Mouse (Mus musculus) c-Kit-positive CD71-positive TER-119-positive erythroid progenitor cells, embryonic 14.5 days (primary cell): ENCODE measurements around the gene Gp1bb.

Experiments
- DNase-seq: peaks from one replicate; pipeline ENCODE4 v3.0.0-alpha.2; 2013; ENCODE audit warnings: low spot score

Gp1bb gene

DNA sequence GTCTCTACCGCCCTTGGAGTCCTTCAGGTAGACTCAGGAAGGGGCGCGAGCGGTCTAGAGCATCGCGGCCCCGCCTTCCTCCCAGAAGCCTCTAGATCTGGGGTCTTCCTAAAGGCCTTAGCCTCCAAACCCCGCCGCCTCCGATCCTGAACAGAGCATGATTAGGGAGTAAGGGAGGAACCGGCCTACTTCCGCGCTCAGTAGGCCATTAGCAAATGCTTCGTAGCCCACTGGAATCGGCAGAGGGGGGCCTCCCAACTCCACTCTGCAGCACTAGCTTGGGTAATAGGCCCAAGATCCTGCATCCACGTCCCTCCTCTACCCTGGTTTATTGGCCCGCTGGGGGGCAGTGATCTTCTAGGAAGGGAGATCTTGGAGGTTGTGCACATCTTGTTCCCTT, at the start of gene Gp1bb:
Gene Gp1bb (minus strand): TSS at position 385 of the 400 bp plus-strand sequence.
- no peak for DNase-seq

- no peak for DNase-seq
These were observed 47.7 kb upstream of the Gp1bb start for GRCm38 (mm10) chr16:18669914-18670313.

DNA sequence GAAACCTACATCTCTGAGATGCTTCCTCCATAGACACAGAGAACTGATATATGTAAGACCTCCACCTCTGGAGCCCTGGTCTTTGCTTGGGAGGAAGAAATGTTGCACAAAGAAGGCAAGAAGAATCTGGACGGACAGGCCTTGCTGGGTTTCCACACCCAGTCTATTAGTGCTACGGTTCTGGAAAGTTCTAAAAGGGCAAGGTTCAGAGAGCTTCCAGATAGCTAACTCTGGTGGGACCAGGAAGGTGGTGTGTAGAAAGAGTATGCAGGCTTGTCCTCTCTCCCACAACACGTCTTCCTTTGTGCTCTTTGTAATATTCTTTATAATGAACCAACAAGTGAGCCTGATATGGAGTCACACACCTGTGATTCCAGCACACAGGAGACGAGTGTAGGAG, 36.4 kb upstream of the Gp1bb start:
- no peak for DNase-seq

DNA sequence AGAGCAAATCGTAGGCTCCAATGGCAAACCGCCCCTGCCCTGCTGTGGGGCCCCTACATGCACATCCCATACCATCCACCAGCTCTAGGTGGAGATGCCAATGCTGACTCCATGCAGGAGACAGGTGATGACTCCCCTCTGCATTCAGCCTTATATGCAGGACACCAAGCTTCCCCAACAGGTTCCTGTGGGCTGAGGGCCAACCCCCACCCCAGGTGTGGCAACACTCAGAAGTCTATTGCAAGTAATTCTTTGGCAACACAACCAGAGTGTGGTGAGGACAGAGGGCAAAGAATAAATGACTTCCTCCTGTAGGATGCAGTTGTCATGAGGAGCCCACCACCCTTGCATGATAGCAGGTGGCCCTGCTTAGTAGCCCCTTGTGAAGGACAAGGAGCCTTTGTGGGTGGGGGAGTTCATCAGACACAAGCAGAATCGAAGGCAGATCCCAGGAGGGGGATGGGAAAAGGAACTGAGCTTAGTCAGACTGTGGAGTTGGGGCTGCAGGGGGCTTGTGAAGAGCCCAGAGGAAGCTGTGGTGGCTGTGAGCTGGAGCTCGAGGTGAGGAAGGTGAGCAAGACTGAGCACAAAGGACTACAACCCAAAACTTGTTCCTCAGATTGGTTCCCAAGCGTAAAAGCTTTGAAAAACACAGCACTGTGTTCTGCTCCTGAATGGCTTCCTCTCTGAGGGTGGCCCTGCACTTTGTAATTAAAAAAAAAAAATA, 33.3 kb upstream of the Gp1bb start:
- no peak for DNase-seq

GRCm38 (mm10) chr16:18653290-18654160, 31.3 kb upstream of the Gp1bb start:
- no peak for DNase-seq

DNA sequence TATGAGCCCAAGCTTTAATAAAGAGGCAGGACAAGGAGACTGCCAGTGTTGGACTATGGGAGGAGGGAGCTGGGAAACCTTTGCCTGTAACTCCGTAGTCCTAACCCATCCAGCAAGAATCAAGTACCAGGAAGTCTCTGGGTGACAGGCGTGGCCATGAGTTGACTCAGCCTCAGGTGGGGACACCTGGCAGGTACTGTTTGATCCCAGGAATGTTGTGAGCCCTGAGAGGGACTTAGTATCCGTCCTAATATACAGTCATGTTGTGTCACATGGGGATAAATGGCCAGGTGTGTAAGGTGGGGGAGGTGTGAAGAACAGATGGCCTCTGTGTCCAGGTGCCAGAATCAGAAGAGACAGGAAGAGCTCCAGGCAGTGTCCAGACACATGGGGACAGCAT, 26.9 kb upstream of the Gp1bb start:
- no peak for DNase-seq

- no peak for DNase-seq
These were observed 23.1 kb upstream of the Gp1bb start for GRCm38 (mm10) chr16:18645329-18645728.

DNA sequence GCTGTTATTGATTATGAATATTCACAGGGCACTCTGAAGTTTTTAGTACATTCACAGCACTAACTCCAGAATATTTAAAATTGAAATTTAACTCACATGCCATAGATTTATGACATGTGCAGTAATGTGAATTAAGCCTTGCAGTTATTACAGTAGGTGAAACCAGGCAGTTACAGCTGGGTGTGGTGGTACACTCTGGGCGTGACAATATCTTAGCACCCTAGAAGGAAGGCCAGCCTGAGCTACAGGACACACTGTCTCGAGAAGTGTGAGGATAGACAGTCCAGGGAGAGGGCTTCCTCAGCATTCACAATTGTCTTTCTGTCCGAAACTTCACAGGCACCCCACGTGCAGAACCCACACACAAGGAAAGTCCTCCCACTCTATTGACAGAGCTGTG, 22.3 kb upstream of the Gp1bb start:
- no peak for DNase-seq

- no peak for DNase-seq
These were observed 21.3 kb upstream of the Gp1bb start for GRCm38 (mm10) chr16:18643406-18643998.

GRCm38 (mm10) chr16:18642897-18643296, 20.7 kb upstream of the Gp1bb start:
- no peak for DNase-seq

DNA sequence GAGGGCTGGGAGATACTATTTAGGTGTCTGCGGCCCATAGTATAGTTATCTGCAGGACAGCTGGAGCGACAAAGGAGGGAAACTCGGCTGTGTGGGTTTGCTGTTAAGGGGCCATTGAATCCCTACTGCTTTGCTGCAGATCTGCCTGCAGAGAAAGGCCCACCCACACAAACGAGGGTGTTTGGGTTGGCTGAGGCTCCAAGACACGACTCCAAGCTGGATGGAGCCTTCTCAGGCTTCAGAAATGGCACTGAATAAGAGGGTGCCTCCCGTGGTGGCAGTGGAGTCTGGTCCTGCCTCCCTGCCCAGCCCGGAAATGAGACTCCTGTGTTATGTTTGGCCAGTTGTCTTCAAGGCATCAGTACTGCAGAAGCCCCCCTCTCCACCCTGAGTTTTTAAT, 20.1 kb upstream of the Gp1bb start:
- no peak for DNase-seq

DNA sequence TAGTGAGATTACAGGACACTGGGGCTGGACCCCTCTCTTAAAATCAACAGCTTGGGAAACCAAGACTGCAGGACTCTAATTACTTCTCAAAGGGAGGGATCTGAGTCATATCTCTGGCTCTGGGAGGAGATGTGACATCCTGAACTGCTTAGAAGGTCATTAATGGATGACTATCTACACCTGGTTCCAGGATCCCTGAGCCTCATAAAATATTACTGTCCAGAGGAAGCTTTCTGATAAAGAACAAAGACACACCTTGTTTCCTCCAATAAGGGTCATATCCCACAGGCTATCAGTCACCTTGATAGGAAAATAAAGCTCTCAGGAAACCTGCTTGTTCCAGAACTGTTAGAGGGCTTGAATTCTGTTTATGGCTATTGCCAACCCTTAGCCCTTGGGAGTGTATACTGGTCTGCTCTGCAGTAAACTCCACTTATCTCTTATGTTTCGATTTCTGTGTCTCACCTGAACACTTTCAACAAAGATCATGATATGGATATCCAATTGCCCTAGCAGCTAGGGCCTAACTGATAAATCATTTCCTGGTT, 17.3 kb upstream of the Gp1bb start:
- no peak for DNase-seq

GRCm38 (mm10) chr16:18638396-18638795, 16.2 kb upstream of the Gp1bb start:
- DNase-seq = no peak

DNA sequence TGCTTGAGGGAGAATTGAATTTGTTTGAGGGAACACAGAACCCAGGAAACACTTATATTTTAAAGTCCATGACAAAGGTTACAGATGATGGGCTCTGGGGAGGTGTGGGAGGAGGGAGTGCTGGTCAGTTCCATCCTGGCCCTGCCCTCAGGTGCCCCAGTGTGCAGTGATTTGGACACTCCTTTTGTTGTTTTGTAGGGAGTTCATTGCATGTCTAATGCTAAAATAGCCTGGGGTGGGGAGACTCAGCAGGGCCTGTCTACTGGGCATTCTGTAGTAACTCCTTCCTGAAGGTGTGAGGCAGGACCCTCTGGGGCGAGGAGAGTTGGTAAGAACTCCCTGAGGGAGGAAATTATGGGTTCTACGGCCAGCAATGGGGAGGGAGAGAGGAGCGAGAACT, 14.6 kb upstream of the Gp1bb start:
- no peak for DNase-seq

DNA sequence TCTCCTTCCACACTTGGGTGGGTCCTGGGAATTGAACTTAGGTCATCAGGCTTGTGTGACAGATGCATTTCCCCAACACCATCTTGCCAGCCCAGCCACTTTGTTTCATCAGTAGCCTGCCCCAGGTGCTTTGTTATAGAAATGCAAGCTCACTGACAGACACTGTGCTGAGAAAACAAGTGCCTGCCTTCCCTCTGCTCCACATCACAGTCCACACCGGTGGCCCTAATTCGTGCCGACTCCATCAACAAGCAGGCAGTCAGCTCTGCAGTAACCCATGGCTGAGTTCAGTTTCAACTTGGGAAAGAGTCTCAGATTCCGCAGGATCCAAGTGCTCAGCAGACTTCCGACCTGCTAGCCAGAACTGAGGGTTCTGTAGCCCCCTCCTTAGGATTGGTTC, 14.2 kb upstream of the Gp1bb start:
- no peak for DNase-seq

- DNase-seq = no peak
These were observed 11.1 kb upstream of the Gp1bb start for GRCm38 (mm10) chr16:18633333-18633732.

GRCm38 (mm10) chr16:18632816-18633215, 10.6 kb upstream of the Gp1bb start:
- DNase-seq = no peak

DNA sequence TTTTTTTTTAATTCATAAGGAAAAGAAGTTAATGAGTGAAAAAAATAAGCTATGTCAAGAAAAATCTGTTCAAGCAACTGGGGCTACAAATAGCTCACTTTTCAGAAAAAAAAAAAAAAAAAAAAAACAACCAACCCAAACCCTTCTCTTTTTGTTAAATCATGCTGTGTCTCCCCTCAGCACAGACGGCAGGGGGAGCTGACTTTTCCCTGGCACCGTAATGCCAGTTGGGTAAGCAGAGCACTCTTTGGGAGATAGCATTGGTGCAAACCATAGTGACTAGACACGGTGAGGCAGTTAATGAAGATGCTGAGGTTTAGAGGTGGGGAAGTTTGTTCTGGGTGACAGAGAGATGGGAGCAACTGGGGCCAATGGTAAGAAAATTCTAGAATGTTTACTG, 9.9 kb upstream of the Gp1bb start:
- DNase-seq = no peak

GRCm38 (mm10) chr16:18631141-18631540, 8.9 kb upstream of the Gp1bb start:
- DNase-seq = no peak

DNA sequence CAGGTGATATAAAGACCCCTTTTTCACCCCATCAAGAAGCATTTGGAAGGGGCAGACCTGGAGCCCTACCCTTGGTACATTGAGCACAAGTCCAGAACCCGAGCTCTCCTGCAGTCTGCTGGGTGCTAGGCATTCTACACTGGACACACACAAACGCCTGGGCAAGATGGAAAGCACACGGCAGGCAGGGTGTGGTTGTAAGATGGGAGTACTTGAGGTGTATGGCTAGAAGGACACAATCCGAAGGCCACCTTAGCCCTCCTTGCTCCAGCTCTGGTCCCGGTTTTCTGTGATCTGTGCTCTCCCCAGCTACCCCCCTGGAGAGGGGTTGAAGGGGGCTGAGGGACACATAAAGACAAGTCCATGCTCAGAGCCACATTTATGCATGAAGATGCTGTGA, 8.1 kb upstream of the Gp1bb start:
- no peak for DNase-seq

- DNase-seq = no peak
These were observed 7.4 kb upstream of the Gp1bb start, which contains the start of gene Sept5 for GRCm38 (mm10) chr16:18629390-18630231. Sept5 (minus strand) TSS chr16:18629954.

- no peak for DNase-seq
These were observed 6.7 kb upstream of the Gp1bb start for GRCm38 (mm10) chr16:18628948-18629340.
